Comparison of ENCODE assay signal across 9 mouse cellular contexts in the genomic region with DNA sequence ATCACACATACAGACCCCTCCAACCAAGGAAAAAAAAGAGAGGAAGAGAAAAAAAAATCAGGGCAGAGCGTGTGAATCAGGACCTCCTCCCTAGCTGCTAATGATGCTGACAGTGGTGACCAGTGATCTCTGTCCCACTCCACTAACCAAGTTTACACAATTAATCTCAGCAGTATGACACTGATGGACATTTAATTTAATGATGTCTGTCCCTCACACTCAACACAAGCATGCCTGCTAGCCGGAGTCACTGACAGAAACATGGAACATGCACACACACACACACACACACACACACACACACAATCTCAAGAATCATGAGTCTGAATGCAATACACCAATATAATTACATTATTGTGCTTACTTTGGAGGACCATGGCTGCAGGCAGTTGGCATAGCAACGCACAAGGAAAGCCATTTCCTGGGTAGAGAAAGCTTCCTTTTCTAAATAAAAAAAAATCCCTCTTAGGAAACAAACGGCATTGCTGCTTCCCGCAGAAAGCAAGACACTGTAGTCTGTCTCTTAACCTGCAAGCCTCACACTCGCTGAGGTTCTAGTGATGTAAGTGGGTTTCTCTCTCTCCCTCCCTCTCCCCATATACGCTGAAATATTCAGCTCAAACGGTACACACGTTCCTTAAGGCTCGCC.
DNase-seq lines count a peak whose midpoint lies in the region; ATAC-seq lines count a peak whose summit lies in the region.
"Had no signal": no experiment of that assay in that cellular context is flagged by ENCODE, and none has a peak within 500 bp of the region (broad histone marks: within the 10 kb centered on the region; RNA-seq: fewer than 3 reads in every experiment).

No protein-coding gene starts in this region.

- peak; percentile 26; the same call in 1 of the 2 replicates for ATAC-seq in lung, embryonic 16.5 days (ENCODE audit: low read depth)
- ATAC-seq in hindbrain, embryonic 11.5 days (ENCODE audit: low FRiP score): peak; percentile 76
- ATAC-seq in neural tube, embryonic 12.5 days (ENCODE audit: low FRiP score, low read depth): peak; percentile 70
- ATAC-seq in inflammation-experienced regulatory T-cells, adult 6 months: no peak

- H3K4me3 ChIP-seq in lung, embryonic 16.5 days (ENCODE audit: low read length): no peak overlapping the region
- no peak overlapping the region for H3K4me3 ChIP-seq in hindbrain, embryonic 11.5 days (ENCODE audit: low read depth, low read length)
- no peak overlapping the region for H3K4me3 ChIP-seq in neural tube, embryonic 12.5 days

- no peak overlapping the region for H3K9ac ChIP-seq in lung, embryonic 16.5 days (ENCODE audit: low read length)
- H3K9ac ChIP-seq in hindbrain, embryonic 11.5 days (ENCODE audit: low read depth, low read length): peak overlapping the region; percentile 34; the same call in 1 of the 2 replicates
- peak overlapping the region; percentile 5; the same call in 1 of the 2 replicates for H3K9ac ChIP-seq in neural tube, embryonic 12.5 days
- H3K9ac ChIP-seq: liver, embryonic 14.5 days had no signal

- H3K4me1 ChIP-seq in lung, embryonic 16.5 days (replicated peaks; ENCODE audit: control insufficient read depth, insufficient read depth, low read length): peaks cover 17% of the 10 kb centered on the region
- H3K4me1 ChIP-seq in hindbrain, embryonic 11.5 days (replicated peaks; ENCODE audit: control insufficient read depth, insufficient read depth, low read length): peaks cover 2% of the 10 kb centered on the region; the same call in 1 of the 2 replicates
- peaks cover 31% of the 10 kb centered on the region for H3K4me1 ChIP-seq in neural tube, embryonic 12.5 days

- peak; percentile 29 for DNase-seq in embryo, embryonic 10.5 days (ENCODE audit: low spot score)
- DNase-seq in embryo, embryonic 10 days (ENCODE audit: low spot score): no peak
- DNase-seq in lung, postnatal 10 days: no peak
- peak; percentile 29 for DNase-seq in hindbrain, embryonic 11.5 days (ENCODE audit: low spot score)
- DNase-seq in layer of hippocampus, adult 8-10 months (ENCODE audit: low spot score in 2 of 2): no peak

- H3K36me3 ChIP-seq in lung, embryonic 16.5 days (ENCODE audit: control insufficient read depth, insufficient read depth, low read length): no peaks in the 10 kb centered on the region
- H3K36me3 ChIP-seq in hindbrain, embryonic 11.5 days (ENCODE audit: control insufficient read depth, insufficient read depth, low read length): no peaks in the 10 kb centered on the region
- no peaks in the 10 kb centered on the region for H3K36me3 ChIP-seq in neural tube, embryonic 12.5 days

- 29% methylated on average over 10 of the region's 10 CpGs for WGBS in lung, embryonic 16.5 days
- 47% methylated on average over 10 of the region's 10 CpGs for WGBS in hindbrain, embryonic 11.5 days
- WGBS in neural tube, embryonic 12.5 days: 41% methylated on average over 10 of the region's 10 CpGs

- no peak overlapping the region for H3K4me2 ChIP-seq in lung, embryonic 16.5 days (ENCODE audit: low read depth, low read length)
- peak overlapping the region; percentile 38 for H3K4me2 ChIP-seq in hindbrain, embryonic 11.5 days (replicated peaks; ENCODE audit: low read depth, low read length)
- H3K4me2 ChIP-seq in neural tube, embryonic 12.5 days (replicated peaks): peak overlapping the region; percentile 41

- H3K27ac ChIP-seq in lung, embryonic 16.5 days (ENCODE audit: low read length): no peak overlapping the region
- H3K27ac ChIP-seq in hindbrain, embryonic 11.5 days (ENCODE audit: low read depth, low read length): peak overlapping the region; percentile 75
- peak overlapping the region; percentile 34; the same call in 1 of the 2 replicates for H3K27ac ChIP-seq in neural tube, embryonic 12.5 days
- H3K27ac ChIP-seq: liver, embryonic 14.5 days had no signal

- no peaks in the 10 kb centered on the region for H3K27me3 ChIP-seq in lung, embryonic 16.5 days (ENCODE audit: control insufficient read depth, insufficient read depth, low read depth, low read length)
- H3K27me3 ChIP-seq in hindbrain, embryonic 11.5 days (ENCODE audit: control insufficient read depth, insufficient read depth, low read length): no peaks in the 10 kb centered on the region
- no peaks in the 10 kb centered on the region for H3K27me3 ChIP-seq in neural tube, embryonic 12.5 days (replicated peaks)

- H3K9me3 ChIP-seq in lung, embryonic 16.5 days (ENCODE audit: control insufficient read depth, low read length): no peaks in the 10 kb centered on the region
- no peaks in the 10 kb centered on the region for H3K9me3 ChIP-seq in hindbrain, embryonic 11.5 days (ENCODE audit: control insufficient read depth, low read length)
- H3K9me3 ChIP-seq in neural tube, embryonic 12.5 days: no peaks in the 10 kb centered on the region

Comparison
In these comparisons a context has a peak if more than half of its experiments do, and no peak if none do; other contexts are left out.
1. DNase-seq: peak in embryo, embryonic 10.5 days (single experiment) and hindbrain, embryonic 11.5 days (single experiment); none in embryo, embryonic 10 days (single experiment), lung, postnatal 10 days (single experiment) and layer of hippocampus, adult 8-10 months (0 of 2).